ENCODE assay signal across 8 mouse cellular contexts in genomic region chr3:103645968-103646367, GRCm38 (mm10). TPM values are rescaled to one million over a fixed set of nuclear protein-coding genes. Genes with fewer than 3 reads are reported as not detected.
"Had no signal": no experiment of that assay in that cellular context is flagged by ENCODE, and none has a peak within 500 bp of the region (broad histone marks: within the 10 kb centered on the region; RNA-seq: fewer than 3 reads in every experiment).

Gene Atg4a-ps (minus strand): TSS chr3:103646068.

RNA-seq across cellular contexts. Expression of gene Atg4a-ps, which starts in this region (rescaled TPM):
- polyA plus RNA-seq: heart, embryonic 12.5 days; heart, embryonic 14.5 days; hindbrain, embryonic 11.5 days; hindbrain, embryonic 12.5 days; hindbrain, embryonic 15.5 days; intestine, embryonic 15.5 days; kidney, adult 2 months; kidney, embryonic 15.5 days had no signal
